Mouse (Mus musculus) kidney, postnatal 0 days (tissue): Measurements from ENCODE around the gene Dcdc2a. TPM values are rescaled to one million over a fixed set of nuclear protein-coding genes. Genes with fewer than 3 reads are reported as not detected.

Experiments
- ATAC-seq: fragments of 200-750 bp; cut with Nextera tagmentation; replicated peaks from 2 replicates; pipeline ENCODE4 v1.8.0; 2017; ENCODE audit warnings: low read depth, moderate number of reproducible peaks, moderate TSS enrichment, moderate library complexity; ENCODE audit not compliant: low FRiP score
- DNase-seq: peaks from one replicate; pipeline ENCODE4 v3.0.0-alpha.2; 2016; ENCODE audit warnings: low spot score
- H3K27ac ChIP-seq: fragments of 300-500 bp; sonication (generic); 2 replicates; pipeline ENCODE4 v1.5.1; 2014; ENCODE audit warnings: mild to moderate bottlenecking
- H3K27me3 ChIP-seq: fragments of 300-500 bp; sonication (generic); 2 replicates; pipeline ENCODE4 v1.6.1; 2014; ENCODE audit warnings: low read length, mixed read lengths; ENCODE audit not compliant: insufficient read depth
- H3K36me3 ChIP-seq: fragments of 300-500 bp; sonication (generic); 2 replicates; pipeline ENCODE4 v1.6.1; 2014; ENCODE audit warnings: low read length, mixed read lengths; ENCODE audit not compliant: insufficient read depth
- H3K4me1 ChIP-seq: fragments of 300-500 bp; sonication (generic); replicated peaks from 2 replicates; pipeline ENCODE4 v1.6.1; 2014; ENCODE audit warnings: antibody characterized with exemption, low read length, mixed read lengths; ENCODE audit not compliant: insufficient read depth
- H3K4me2 ChIP-seq: fragments of 300-500 bp; sonication (generic); 2 replicates; pipeline ENCODE4 v1.6.1; 2014; ENCODE audit warnings: mild to moderate bottlenecking, low read length, moderate library complexity, mixed read lengths
- H3K4me3 ChIP-seq: fragments of 300-500 bp; sonication (generic); replicated peaks from 2 replicates; pipeline ENCODE4 v1.5.1; 2014; ENCODE audit warnings: low read depth, low read length
- H3K9ac ChIP-seq: fragments of 300-500 bp; sonication (generic); 2 replicates; pipeline ENCODE4 v1.6.1; 2014; ENCODE audit warnings: low read depth, low read length
- H3K9me3 ChIP-seq: fragments of 300-500 bp; sonication (generic); replicated peaks from 2 replicates; pipeline ENCODE4 v1.6.1; 2016; ENCODE audit warnings: low read length, inconsistent platforms, mixed read lengths
- CTCF ChIP-seq: IDR thresholded peaks from 2 replicates; pipeline ENCODE4 v1.5.1; 2016; ENCODE audit warnings: antibody characterized with exemption, low read depth, mild to moderate bottlenecking, moderate library complexity
- WGBS: fragments of 180-500 bp; shearing (Covaris S2); extraction: QIAGEN DNeasy Blood & Tissue Kit; methylation state at CpG from one replicate; pipeline ENCODE4 v1.1.7; 2014; 5-methylcytosine and 5-hydroxymethylcytosine counted together
- polyA plus RNA-seq: library from polyadenylated mRNA; unstranded; fragments of >200 nt; fragmentation: Nextera tagmentation; extraction: Ambion mirVana; gene quantifications from 2 replicates; pipeline ENCODE4 v1.2.1, GENCODE M21; 2015

Gene Dcdc2a
- polyA plus RNA-seq, 1 experiment from 2014 or later = 73.7 TPM

- Histone ChIP-seq H3K27me3 (no peaks in the 10 kb centered on the region), H3K4me1 (peaks cover 9% of the 10 kb centered on the region), H3K9me3 (no peaks in the 10 kb centered on the region), H3K4me3 (no peak overlapping the region), H3K9ac (no peak overlapping the region), H3K36me3 (no peaks in the 10 kb centered on the region), H3K27ac (no peak overlapping the region), H3K4me2 (no peak overlapping the region)
- ATAC-seq = no peak
- TF ChIP-seq CTCF = no peak
- no peak for DNase-seq
- 82% methylated on average over 3 of the region's 3 CpGs for WGBS
These were observed 32.7 kb upstream of the Dcdc2a start for GRCm38 (mm10) chr13:25023129-25023528.

DNA sequence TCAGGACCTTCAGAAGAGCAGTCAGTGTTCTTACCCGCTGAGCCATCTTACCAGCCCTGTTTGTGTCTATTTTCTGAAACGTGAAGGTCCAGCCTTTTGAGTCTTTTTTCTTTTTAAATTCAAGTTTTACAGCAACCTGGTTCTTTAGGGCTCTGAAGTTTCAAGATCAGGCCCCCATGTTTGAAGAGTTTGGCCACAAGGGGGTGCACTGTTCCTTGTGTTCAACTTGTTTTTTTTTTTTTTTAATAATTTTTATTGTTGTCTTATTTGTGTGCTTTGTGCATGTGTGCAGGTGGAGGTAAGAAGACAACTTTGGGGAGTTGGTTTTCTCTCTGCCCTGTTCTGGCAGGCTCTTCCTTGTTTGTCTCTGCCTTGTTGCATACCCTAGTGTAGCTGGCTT is 31.1 kb upstream of the Dcdc2a start:
- ATAC-seq (no peak), DNase-seq (peak; percentile 69)
- H3K9me3 ChIP-seq = no peaks in the 10 kb centered on the region
- H3K4me3 ChIP-seq = no peak overlapping the region
- H3K4me2 ChIP-seq = no peak overlapping the region
- no peak overlapping the region for H3K27ac ChIP-seq
- 36% methylated on average over 2 of the region's 2 CpGs for WGBS
- TF ChIP-seq CTCF = peak; percentile 69
- H3K4me1 ChIP-seq = no peaks in the 10 kb centered on the region
- H3K27me3 ChIP-seq = no peaks in the 10 kb centered on the region
- H3K36me3 ChIP-seq = no peaks in the 10 kb centered on the region
- H3K9ac ChIP-seq = no peak overlapping the region

GRCm38 (mm10) chr13:25026409-25027113 is 29.2 kb upstream of the Dcdc2a start:
- no peak for TF ChIP-seq CTCF

DNA sequence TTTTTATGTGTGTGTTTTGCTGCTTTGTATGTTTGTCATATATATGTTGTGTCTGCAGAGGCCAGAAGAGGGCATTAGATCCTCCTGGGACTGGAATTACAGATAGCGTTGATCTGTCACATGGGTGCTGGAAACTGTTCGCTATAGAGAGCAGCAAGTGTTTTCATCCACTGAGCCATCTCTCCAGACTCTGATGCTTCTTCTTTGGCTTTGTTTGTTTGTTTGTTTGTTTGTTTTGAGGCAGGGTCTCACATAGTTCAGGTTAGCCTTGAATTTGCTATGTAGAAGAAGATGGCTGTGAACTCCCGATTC is 28.7 kb upstream of the Dcdc2a start:
- Histone ChIP-seq H3K4me1 (no peaks in the 10 kb centered on the region), H3K4me2 (no peak overlapping the region), H3K9me3 (no peaks in the 10 kb centered on the region), H3K27me3 (no peaks in the 10 kb centered on the region), H3K36me3 (no peaks in the 10 kb centered on the region), H3K4me3 (no peak overlapping the region), H3K27ac (no peak overlapping the region), H3K9ac (no peak overlapping the region)
- ATAC-seq (no peak), DNase-seq (no peak)
- 70% methylated on average over 3 of the region's 3 CpGs for WGBS
- peak; percentile 46; the same call in 1 of the 2 replicates for TF ChIP-seq CTCF

More at GRCm38 (mm10) chr13:25026409-25027113, 29.2 kb upstream of the Dcdc2a start:
- ATAC-seq (no peak), DNase-seq (no peak)
- WGBS = 67% methylated on average over 6 of the region's 6 CpGs
- no peaks in the 10 kb centered on the region for H3K9me3 ChIP-seq
- no peak overlapping the region for H3K4me2 ChIP-seq
- H3K4me1 ChIP-seq = no peaks in the 10 kb centered on the region
- H3K36me3 ChIP-seq = no peaks in the 10 kb centered on the region
- H3K4me3 ChIP-seq = no peak overlapping the region
- no peak overlapping the region for H3K27ac ChIP-seq
- H3K27me3 ChIP-seq = no peaks in the 10 kb centered on the region
- H3K9ac ChIP-seq = no peak overlapping the region

- ATAC-seq = no peak
These were observed 16.3 kb upstream of the Dcdc2a start for GRCm38 (mm10) chr13:25039488-25039887.

DNA sequence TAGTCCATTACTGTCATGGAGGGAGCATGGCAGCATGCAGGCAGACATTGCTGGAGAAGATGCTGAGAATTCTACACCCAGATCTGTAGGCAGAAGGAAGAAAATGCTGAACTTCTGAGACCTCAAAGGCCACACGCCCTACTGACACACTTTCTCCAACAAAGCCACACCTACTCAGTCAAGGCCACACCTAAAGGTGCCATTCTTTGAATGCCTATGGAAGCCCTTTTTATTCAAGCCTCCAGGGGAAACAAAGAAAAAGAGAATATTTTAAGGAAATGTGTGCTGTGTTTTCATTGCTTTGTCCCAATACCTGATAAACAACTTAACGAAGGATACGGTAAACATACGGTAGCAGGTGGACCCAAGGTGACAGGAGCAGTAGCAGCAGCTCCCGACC is 3.1 kb upstream of the Dcdc2a start:
- no peak overlapping the region for H3K9ac ChIP-seq
- H3K27ac ChIP-seq = no peak overlapping the region
- DNase-seq (no peak), ATAC-seq (no peak)
- 89% methylated on average over 5 of the region's 5 CpGs for WGBS
- H3K9me3 ChIP-seq = no peaks in the 10 kb centered on the region
- H3K4me3 ChIP-seq = no peak overlapping the region
- H3K36me3 ChIP-seq = no peaks in the 10 kb centered on the region
- no peak overlapping the region for H3K4me2 ChIP-seq
- TF ChIP-seq CTCF = no peak
- H3K27me3 ChIP-seq = no peaks in the 10 kb centered on the region
- H3K4me1 ChIP-seq = 0 out of 2 replicates have a peak, but pooled peaks cover 7% of the 10 kb centered on the region

More at GRCm38 (mm10) chr13:25039488-25039887, 16.3 kb upstream of the Dcdc2a start:
- Histone ChIP-seq H3K27ac (no peak overlapping the region), H3K4me2 (no peak overlapping the region), H3K4me3 (no peak overlapping the region), H3K9me3 (no peaks in the 10 kb centered on the region), H3K9ac (no peak overlapping the region), H3K27me3 (no peaks in the 10 kb centered on the region), H3K36me3 (no peaks in the 10 kb centered on the region), H3K4me1 (no peaks in the 10 kb centered on the region)
- WGBS = 82% methylated on average over 2 of the region's 2 CpGs
- TF ChIP-seq CTCF = no peak
- no peak for DNase-seq
